Mouse (Mus musculus) spleen, adult 18-20 months (tissue): ENCODE measurements around the gene Ppp1r13b.

Experiments used
- DNase-seq, 2 experiments: peaks; one replicate each; pipeline ENCODE4 v3.0.0; 2022; ENCODE audit warnings: mixed read lengths in 2 of 2

Ppp1r13b gene

GRCm38 (mm10) chr12:111878213-111878612 lies 29.7 kb downstream of the Ppp1r13b start:
- peak; percentile 64 to 83 for DNase-seq

DNA sequence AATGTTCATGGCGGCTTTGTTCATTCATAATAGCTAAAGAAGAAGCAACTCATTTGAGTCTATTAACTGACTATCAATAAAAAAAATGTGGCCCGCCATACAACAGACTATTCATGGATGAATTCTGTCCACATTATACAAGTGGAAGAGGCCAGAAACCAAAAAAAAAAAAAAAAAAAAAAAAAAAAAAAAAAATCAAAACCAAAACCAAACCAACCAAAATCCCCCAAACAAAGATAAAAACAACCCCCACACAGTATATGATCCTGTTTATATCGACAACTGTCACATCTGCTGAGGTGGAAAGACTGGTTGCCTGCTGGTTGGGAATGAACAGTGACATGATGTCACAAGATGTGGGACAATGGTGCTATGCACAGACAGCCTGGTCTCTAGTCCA lies 32.4 kb downstream of the Ppp1r13b start:
- DNase-seq, result no peak

- DNase-seq, result no peak
Observed at GRCm38 (mm10) chr12:111874601-111875140, 33.2 kb downstream of the Ppp1r13b start.

DNA sequence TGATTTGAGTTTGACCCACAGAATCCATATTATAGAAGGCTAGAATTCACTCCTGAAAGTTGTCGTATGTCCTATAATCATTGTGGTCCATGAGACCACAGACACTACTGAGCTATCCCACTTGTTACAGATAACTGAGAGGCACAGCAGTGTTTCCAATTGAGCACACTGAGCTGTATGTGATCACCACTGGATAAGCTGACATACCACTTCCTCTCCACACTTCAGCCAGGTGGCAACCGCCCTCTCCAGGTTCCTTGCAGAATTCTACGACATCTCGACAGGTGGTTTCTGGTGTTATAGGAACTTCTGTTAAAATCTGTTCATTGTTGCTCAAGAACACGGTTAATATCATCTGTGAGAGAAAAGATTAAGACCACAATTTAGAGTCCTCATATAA lies 35.8 kb downstream of the Ppp1r13b start:
- no peak for DNase-seq

GRCm38 (mm10) chr12:111870811-111871210 lies 37.1 kb downstream of the Ppp1r13b start:
- DNase-seq, result no peak

DNA sequence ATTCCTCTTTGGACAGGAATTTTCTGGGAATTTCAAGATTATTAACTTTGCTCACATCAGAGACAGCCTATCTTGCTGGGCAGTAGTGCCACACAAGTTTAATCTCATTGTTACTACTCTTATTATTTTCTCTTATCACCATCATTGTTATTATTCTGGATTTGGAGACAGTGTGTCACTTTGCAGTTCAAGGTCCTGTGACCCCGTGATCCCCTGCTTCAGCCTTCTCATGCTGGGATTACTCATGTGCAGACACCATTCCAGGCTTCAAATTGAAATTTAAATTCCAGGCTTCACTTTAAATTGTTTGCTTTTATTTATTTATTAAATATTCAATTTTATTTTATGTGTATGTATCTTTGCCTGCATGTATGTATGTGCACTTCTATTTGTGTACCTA lies 38.1 kb downstream of the Ppp1r13b start:
- DNase-seq, result no peak

DNA sequence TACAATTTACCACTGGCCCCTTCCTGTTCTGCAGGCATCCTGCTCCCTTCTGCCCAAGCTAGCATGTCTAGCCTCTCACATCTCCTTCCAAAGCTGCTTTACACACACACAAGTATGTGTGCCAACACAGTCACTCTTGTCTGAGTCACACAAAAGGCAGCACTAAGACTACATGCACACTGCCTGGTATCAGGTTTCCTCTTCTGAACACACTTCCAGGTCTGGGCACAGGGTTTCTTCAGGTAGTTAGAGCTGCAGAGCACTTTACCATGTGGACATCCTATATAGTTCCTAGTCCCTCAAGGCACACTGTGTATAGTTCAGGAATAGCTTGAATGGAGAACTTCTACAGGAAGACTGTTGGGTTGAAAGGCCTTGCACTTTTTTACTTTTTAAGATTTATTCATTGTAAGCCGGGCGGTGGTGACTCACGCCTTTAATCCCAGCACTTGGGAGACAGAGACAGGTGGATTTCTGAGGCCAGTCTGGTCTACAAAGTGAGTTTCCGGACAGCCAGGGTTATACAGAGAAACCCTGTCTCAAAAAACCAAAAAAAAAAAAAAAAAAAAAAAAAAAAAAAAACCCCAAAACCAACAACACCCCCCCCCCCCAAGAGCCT lies 43.6 kb downstream of the Ppp1r13b start:
- no peak for DNase-seq

DNA sequence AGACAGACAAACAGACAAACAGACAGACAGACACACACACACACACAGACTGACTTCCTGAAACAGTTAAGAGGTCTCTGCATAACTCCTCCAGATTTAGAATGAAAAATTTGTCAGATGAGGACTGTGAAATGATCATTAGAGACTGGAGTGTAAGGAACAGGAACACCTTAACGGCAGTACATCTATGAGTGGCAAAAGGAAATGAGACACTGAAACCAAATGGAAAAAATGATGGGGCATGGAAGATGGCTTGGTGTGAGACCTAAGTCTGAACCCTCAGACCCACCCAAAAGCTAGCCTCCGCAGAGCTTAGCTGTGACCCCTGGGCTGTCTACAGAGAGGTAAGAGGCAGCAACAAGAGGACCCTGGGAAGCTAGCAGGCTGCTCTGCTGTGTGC lies 52.5 kb downstream of the Ppp1r13b start:
- DNase-seq, result no peak

DNA sequence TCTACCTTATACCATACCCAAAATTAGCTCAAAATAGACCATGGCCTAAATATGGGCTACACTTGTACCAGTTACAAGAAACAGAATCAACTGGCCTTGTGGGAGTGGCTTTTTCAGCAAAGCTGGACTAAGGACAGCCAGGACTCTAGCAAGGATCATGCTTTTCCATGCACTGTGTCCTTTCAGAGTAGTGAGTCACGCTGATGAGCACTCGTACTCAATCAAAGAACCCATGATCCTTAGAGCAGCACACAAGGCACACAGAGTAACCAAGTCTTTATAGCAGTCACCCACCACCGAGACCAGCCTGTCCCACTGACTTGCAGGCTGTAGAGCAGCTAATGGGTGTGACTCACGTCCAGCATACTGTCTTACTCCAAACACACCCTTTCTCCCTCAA lies 54.4 kb downstream of the Ppp1r13b start:
- no peak for DNase-seq

- no peak for DNase-seq
Observed at GRCm38 (mm10) chr12:111853011-111853436, 54.9 kb downstream of the Ppp1r13b start.

- no peak for DNase-seq
Observed at GRCm38 (mm10) chr12:111851745-111852144, 56.2 kb downstream of the Ppp1r13b start.

GRCm38 (mm10) chr12:111851235-111851634 lies 56.7 kb downstream of the Ppp1r13b start:
- DNase-seq, result no peak

DNA sequence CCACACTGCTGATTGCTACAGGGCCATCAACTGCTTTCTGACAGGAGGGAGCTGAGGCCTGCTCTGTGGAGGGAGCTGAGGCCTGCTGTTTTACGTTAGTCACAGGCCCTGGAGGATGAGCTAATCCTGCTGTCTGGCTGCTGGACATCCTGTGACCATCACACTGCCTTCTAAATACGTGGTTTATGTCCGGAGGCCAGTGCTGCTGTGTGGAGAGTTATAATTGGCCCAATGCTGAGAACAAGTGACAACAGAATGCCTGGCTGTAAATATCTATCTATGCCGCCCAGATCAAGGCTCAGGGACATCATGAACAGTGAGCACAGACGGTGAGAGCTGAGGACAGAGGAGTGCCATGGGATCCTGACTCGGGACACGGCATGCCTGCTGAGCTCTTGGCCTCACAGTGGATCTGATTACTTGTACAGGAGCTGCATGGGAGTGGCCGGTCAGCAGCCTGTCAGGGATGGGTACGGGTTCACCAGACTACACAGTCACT lies 59.6 kb downstream of the Ppp1r13b start:
- DNase-seq, result no peak

GRCm38 (mm10) chr12:111846815-111847214 lies 61.1 kb downstream of the Ppp1r13b start:
- no peak for DNase-seq

- no peak for DNase-seq
Observed at GRCm38 (mm10) chr12:111845953-111846352, 62.0 kb downstream of the Ppp1r13b start.

GRCm38 (mm10) chr12:111843470-111843869 lies 64.4 kb downstream of the Ppp1r13b start:
- DNase-seq, result no peak

GRCm38 (mm10) chr12:111842565-111843433 lies 65.1 kb downstream of the Ppp1r13b start:
- no peak for DNase-seq

GRCm38 (mm10) chr12:111833457-111833856 lies 74.5 kb downstream of the Ppp1r13b start:
- no peak for DNase-seq

DNA sequence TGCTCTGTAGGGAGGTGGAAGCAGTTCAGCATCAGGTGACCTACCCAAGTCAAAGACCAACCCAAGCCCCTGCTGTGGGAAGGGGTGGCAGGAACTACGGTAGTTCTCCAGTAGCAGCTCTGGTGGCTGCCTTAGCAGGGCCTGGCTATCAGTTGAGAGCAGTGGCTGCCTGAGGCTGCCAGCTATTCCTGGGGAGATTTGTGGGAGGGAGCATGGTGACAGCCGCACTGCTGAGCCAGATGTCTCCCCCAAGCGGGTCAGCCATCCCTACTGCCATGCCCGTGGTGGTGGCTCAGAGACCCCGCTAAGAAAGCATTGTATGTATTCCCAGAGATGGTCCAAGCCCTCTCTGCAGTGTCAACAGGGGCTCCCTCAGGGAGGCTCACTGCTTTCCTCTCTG lies 75.3 kb downstream of the Ppp1r13b start:
- no peak for DNase-seq

GRCm38 (mm10) chr12:111830375-111830774 lies 77.5 kb downstream of the Ppp1r13b start:
- DNase-seq, result no peak

GRCm38 (mm10) chr12:111829954-111830353 lies 78.0 kb downstream of the Ppp1r13b start:
- DNase-seq, result no peak

DNA sequence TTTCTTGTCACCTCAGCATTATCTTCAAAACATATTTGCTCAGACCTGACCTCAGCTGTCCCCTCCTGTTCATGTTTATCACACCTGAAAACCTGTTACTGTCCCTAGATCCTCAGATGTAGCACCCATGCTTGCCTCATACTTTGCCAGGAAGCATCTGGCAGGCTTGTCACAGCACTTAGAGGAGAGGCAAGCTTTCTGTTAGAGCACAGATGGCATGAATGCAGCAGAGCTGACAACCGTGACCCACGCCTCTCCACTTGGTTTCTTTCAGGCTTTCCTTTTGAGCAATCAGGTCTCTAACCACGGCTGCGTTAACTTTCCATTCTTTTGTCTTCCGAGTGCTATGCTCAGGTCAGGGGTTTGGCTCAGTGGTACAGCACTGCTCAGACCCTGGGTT lies 78.5 kb downstream of the Ppp1r13b start:
- no peak for DNase-seq

DNA sequence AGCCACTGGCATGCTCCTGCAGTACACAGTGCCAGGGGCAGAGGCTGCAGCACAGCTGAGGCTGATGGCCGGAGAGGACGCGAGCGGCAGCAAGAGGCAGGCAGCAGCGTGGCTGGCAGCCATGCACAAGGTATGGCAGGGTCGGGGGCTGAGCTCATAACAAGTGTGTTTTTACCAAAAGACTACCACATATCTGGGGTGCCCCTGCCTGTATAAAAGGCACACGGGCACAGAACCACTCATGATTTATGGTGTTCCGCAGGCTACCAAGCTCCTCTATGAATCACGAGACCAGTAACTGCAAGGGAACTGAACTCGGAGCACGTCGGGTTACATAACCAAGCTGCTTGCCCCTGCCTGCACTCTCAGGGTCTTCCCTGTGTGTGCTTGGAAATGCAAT lies 80.4 kb downstream of the Ppp1r13b start:
- DNase-seq, result no peak

GRCm38 (mm10) chr12:111821931-111822330 lies 86.0 kb downstream of the Ppp1r13b start:
- no peak for DNase-seq
